Mouse (Mus musculus): ENCODE results near the gene Shisa8.

The Shisa8 gene

GRCm38 (mm10) chr15:82203611-82204351 is 8.8 kb downstream of the Shisa8 start:
- DNase-seq (ENCODE audit: low spot score) = no peak

DNA sequence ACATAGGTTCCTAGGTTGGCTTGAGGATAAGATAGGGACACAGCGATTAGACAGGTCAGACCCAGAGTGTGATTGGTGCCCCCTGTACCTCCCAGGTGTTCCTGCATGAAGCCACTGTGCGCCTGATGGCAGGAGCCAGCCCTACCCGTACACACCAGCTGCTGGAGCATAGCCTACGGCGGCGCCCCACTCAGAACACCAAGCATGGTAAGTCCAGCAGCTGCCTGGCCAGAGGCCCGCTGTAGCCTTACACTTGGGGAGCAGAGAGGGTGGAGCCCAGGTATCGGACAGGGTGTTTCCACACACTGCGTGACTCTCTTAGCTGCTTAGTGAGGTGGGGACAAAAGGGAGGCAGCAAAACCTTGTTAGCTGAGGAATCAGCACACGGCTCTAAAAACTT is 9.5 kb downstream of the Shisa8 start:
- no peak for DNase-seq (ENCODE audit: low spot score)

DNA sequence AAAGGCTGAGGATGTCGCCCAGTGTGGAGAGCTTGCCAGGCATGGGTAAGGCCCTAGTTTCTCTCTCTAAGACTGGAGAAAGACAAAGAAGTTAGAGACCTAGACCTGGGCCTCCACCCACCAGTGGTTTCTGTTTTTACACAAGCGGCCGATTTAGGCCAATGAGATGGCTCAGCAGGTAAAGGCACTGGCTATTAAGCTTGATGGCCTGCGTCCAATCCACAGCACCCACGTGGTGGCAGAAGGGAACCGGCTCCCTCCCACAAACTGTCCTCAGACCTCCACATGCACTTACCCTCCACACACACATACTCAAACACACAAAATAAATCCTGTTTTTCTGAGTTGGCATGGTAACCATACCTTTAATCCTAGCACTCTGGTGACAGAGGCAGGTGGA is 10.5 kb downstream of the Shisa8 start:
- DNase-seq (ENCODE audit: low spot score) = no peak

- no peak for DNase-seq (ENCODE audit: low spot score)
Observed at GRCm38 (mm10) chr15:82199546-82199945, 13.1 kb downstream of the Shisa8 start.

- DNase-seq (ENCODE audit: low spot score) = no peak
Observed at GRCm38 (mm10) chr15:82198342-82198741, 14.3 kb downstream of the Shisa8 start.

DNA sequence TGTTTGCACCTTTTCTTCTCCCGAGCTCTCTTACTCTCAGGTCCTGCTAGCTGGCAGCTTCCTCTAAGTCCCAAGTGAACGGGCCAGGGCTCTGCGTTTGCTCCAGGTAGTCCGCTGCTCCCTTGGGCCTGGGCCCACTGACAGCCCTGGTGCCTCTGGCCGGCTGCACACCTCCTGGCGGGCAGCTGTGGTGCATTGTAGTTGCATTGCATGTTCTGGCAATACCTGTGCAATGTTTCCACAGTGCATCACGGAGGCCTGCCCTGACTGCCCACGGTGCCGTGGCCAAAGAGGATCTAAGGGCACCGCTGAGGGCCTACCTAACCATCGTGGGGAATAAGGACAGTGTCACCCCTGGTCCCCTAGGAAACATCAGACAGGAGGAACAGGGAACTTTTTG is 14.7 kb downstream of the Shisa8 start:
- DNase-seq (ENCODE audit: low spot score) = no peak

GRCm38 (mm10) chr15:82197246-82197750 is 15.3 kb downstream of the Shisa8 start:
- no peak for DNase-seq (ENCODE audit: low spot score)

DNA sequence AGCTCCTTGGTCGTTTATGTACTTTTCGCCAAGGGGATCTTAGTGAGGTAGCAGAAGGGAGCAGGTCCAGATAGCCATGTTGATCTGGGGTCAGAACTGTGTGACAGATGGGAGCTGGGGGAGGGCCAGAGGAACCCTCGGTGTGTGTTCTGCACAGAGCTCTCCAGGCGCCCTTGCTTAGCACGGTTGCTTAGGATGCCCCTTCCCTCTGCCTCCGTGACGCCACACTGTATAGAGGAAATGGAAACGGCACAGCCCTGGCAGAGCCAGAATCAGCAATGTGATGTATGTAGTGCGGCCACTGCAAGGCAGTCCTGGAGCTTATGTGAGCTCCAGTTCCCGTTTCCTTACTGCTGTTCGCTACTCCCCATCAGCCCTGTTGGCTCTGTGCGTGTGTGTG is 16.3 kb downstream of the Shisa8 start:
- no peak for DNase-seq (ENCODE audit: low spot score)

- DNase-seq (ENCODE audit: low spot score) = no peak
Observed at GRCm38 (mm10) chr15:82192617-82193016, 20.0 kb downstream of the Shisa8 start.

- DNase-seq (ENCODE audit: low spot score) = no peak
Observed at GRCm38 (mm10) chr15:82188481-82189240, 24.0 kb downstream of the Shisa8 start.

GRCm38 (mm10) chr15:82187924-82188323 is 24.7 kb downstream of the Shisa8 start:
- no peak for DNase-seq (ENCODE audit: low spot score)

GRCm38 (mm10) chr15:82187401-82187800 is 25.2 kb downstream of the Shisa8 start:
- DNase-seq (ENCODE audit: low spot score) = no peak

DNA sequence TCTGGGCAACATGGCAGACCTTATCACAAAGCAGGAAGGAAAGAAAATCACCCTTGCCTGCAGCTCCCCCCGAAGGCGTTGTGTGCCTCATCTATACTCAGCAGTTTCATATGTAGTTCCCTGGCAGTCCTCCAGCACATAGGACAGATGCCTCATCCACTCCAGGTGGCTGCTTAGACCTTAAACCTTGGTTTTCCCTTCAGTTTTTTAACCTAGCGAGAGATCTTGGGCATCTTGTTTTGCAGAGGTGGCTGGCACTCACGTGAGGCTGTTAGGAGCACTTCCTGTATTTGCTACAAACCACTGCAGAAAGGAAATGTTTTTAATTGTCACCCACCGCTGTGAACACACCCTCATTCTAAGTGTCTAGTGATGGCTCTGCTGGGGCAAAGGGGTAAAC is 25.7 kb downstream of the Shisa8 start:
- no peak for DNase-seq (ENCODE audit: low spot score)

DNA sequence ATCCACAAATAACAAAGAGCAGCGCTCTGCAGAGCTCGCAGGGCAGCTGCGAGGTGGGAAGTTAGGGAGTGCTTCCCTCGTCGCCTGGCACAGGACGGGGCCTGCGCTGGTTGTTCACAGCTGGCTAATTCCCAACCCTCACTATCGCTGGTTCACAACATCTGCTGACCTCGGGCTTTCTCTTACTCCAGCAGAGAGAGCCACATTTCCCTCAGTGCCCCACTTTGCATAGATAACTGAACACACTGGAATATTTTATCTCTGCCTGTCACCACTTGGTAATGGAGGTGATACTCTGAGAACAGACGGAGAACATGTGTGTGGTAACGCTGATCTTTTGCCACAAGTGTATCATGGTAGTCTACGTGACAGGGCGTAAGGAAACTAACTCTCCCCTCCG is 26.5 kb downstream of the Shisa8 start:
- no peak for DNase-seq (ENCODE audit: low spot score)

GRCm38 (mm10) chr15:82185062-82185783 is 27.4 kb downstream of the Shisa8 start:
- no peak for DNase-seq (ENCODE audit: low spot score)

GRCm38 (mm10) chr15:82184656-82185055 is 28.0 kb downstream of the Shisa8 start:
- DNase-seq (ENCODE audit: low spot score) = no peak

DNA sequence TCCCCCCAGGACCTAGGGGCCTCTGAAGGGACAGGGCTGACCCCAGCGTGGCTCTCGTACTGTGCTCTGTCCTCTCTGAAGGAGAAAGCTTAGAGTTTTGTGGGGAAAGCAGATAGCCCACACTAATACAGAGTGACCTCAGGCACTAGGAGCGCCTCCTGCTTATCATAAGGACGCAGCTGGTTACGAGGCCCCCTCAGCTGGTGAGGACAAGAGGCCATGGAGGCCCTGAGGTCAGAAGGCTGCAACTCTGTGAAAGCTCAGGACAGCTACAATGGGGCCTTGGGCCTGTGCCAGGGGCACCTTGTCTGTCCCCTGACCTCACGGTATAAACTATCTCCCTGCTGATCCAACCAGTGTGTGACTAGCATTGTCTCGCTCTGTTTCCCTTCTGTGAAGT is 28.4 kb downstream of the Shisa8 start:
- no peak for DNase-seq (ENCODE audit: low spot score)

- no peak for DNase-seq (ENCODE audit: low spot score)
Observed at GRCm38 (mm10) chr15:82183596-82183995, 29.0 kb downstream of the Shisa8 start.

- DNase-seq (ENCODE audit: low spot score) = no peak
Observed at GRCm38 (mm10) chr15:82182311-82182710, 30.3 kb downstream of the Shisa8 start.

- no peak for DNase-seq (ENCODE audit: low spot score)
Observed at GRCm38 (mm10) chr15:82181131-82181530, 31.5 kb downstream of the Shisa8 start.

DNA sequence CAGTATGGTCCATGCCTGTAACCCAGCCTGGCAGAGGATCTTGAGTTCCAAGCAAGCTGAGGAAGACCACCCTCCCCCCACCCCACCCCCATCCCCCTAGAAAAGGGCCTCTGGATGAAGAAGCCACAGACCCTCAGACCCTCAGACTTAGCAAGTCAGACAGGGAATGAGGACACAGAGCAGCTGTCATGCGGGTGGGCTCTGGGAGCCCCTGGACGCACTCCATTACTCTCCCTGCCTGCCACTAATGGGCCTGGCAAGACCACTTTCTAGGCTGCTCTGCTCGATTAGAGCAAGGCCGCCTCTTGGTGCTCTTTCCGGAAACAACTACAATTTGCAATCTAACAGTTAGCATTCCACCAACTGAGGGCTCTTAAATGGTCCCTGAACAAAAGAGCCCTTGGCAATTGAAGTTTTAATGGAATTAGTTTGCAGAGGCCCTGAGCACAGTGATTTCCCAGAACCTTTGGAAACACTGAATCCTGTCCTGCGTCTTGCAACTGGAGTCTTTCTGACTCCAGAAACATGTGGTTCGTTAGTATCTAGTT is 34.8 kb downstream of the Shisa8 start:
- no peak for DNase-seq (ENCODE audit: low spot score)

- DNase-seq (ENCODE audit: low spot score) = no peak
Observed at GRCm38 (mm10) chr15:82175091-82175490, 37.5 kb downstream of the Shisa8 start.

All from urinary bladder, postnatal 25 days (tissue).